In the genomic region with DNA sequence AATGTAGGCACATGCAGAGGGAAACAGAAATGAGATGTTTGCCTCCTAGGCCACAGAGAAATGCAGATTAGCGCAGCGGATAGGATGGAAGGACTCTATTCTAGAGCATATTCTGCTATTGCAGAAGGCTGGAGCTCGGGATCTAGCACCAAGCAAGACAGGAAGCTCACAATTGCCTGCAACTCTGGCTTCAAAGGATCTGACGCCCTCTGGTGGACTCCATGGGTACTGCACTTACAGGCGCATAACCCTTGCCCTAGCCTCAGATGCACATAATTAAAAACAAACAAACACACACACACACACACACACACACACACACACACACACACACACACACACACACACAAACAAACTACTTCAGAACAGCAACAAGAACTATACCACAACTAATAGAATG, we compare ENCODE assay signal across 9 mouse cellular contexts.
DNase-seq lines count a peak whose midpoint lies in the region; ATAC-seq and TF ChIP-seq lines count a peak whose summit lies in the region.
"Had no signal": no experiment of that assay in that cellular context is flagged by ENCODE, and none has a peak within 500 bp of the region (broad histone marks: within the 10 kb centered on the region; RNA-seq: fewer than 3 reads in every experiment).

No protein-coding gene starts in this region.

- peak; percentile 39 for DNase-seq in hindbrain, postnatal 0 days (ENCODE audit: low spot score)
- no peak for DNase-seq in hindbrain, embryonic 14.5 days (ENCODE audit: low spot score)
- DNase-seq in 416B (ENCODE audit: low read depth) (peak; percentile 27), MEL (ENCODE audit: low read depth, low spot score) (peak; percentile 51)
- no peak for DNase-seq in layer of hippocampus, adult 8-10 months (ENCODE audit: low spot score in 2 of 2)
- DNase-seq in heart, postnatal 25 days (ENCODE audit: low spot score): no peak

- TF ChIP-seq EP300 in MEL (IDR thresholded peaks at IDR 0.05; ENCODE audit: low read depth in 1 of 2, low read length in 2 of 2): no peak

- H3K27me3 ChIP-seq in hindbrain, postnatal 0 days (ENCODE audit: insufficient read depth, low read length): no peaks in the 10 kb centered on the region
- H3K27me3 ChIP-seq in hindbrain, embryonic 14.5 days (ENCODE audit: control insufficient read depth, insufficient read depth, low read length): no peaks in the 10 kb centered on the region
- no peaks in the 10 kb centered on the region for H3K27me3 ChIP-seq in MEL (ENCODE audit: control insufficient read depth in 1 of 2, insufficient read depth in 2 of 2, low read length in 2 of 2)
- H3K27me3 ChIP-seq in testis, adult 2 months (ENCODE audit: control insufficient read depth, insufficient read depth, low read length): no peaks in the 10 kb centered on the region
- H3K27me3 ChIP-seq: embryonic facial prominence, embryonic 12.5 days had no signal

- H3K4me2 ChIP-seq in hindbrain, postnatal 0 days (ENCODE audit: low read depth, low read length): no peak overlapping the region
- H3K4me2 ChIP-seq in hindbrain, embryonic 14.5 days (replicated peaks): no peak overlapping the region
- H3K4me2 ChIP-seq: embryonic facial prominence, embryonic 12.5 days had no signal

- H3K4me3 ChIP-seq in hindbrain, postnatal 0 days (ENCODE audit: low read length): no peak overlapping the region
- H3K4me3 ChIP-seq in hindbrain, embryonic 14.5 days (replicated peaks; ENCODE audit: low read length): no peak overlapping the region
- H3K4me3 ChIP-seq in MEL (ENCODE audit: control insufficient read depth in 1 of 2, insufficient read depth in 1 of 2, low read depth in 2 of 2, low read length in 2 of 2): no peak overlapping the region
- no peak overlapping the region for H3K4me3 ChIP-seq in testis, adult 2 months (ENCODE audit: control insufficient read depth, low read depth, low read length)
- H3K4me3 ChIP-seq: embryonic facial prominence, embryonic 12.5 days had no signal

- H3K4me1 ChIP-seq in hindbrain, postnatal 0 days (ENCODE audit: insufficient read depth, low read length): no peaks in the 10 kb centered on the region
- H3K4me1 ChIP-seq in hindbrain, embryonic 14.5 days (replicated peaks; ENCODE audit: control insufficient read depth, insufficient read depth, low read length): no peaks in the 10 kb centered on the region
- H3K4me1 ChIP-seq in MEL (ENCODE audit: control insufficient read depth in 1 of 2, insufficient read depth in 2 of 2, low read length in 2 of 2): no peaks in the 10 kb centered on the region
- no peaks in the 10 kb centered on the region for H3K4me1 ChIP-seq in testis, adult 2 months (ENCODE audit: control insufficient read depth, insufficient read depth, low read length)
- H3K4me1 ChIP-seq: embryonic facial prominence, embryonic 12.5 days had no signal

- ATAC-seq in hindbrain, postnatal 0 days: no peak
- ATAC-seq in hindbrain, embryonic 14.5 days (ENCODE audit: low FRiP score): no peak
- ATAC-seq in granulocyte monocyte progenitor cell, adult 5-6 weeks (replicated peaks; ENCODE audit: poor library complexity, severe bottlenecking): peak; percentile 47

- no peak overlapping the region for H3K9ac ChIP-seq in hindbrain, postnatal 0 days (replicated peaks; ENCODE audit: low read length)
- H3K9ac ChIP-seq in hindbrain, embryonic 14.5 days: no peak overlapping the region
- no peak overlapping the region for H3K9ac ChIP-seq in MEL (ENCODE audit: control insufficient read depth, low read depth, low read length, poor library complexity, severe bottlenecking)
- H3K9ac ChIP-seq: embryonic facial prominence, embryonic 12.5 days had no signal

- no peak for TF ChIP-seq POLR2A in MEL (IDR thresholded peaks at IDR 0.05; ENCODE audit: control insufficient read depth in 1 of 2, insufficient read depth in 1 of 2, low read depth in 1 of 2, low read length in 2 of 2, poor library complexity in 1 of 2)
- TF ChIP-seq POLR2A in testis, adult 2 months (IDR thresholded peaks at IDR 0.05; ENCODE audit: control insufficient read depth, low read depth, low read length): no peak

- TF ChIP-seq RAD21 in MEL (IDR thresholded peaks at IDR 0.05; ENCODE audit: low read depth, low read length): peak; percentile 63

- intact Hi-C loops in heart, postnatal 25 days (cut with DNase I): loop anchor here (10.0 kb wide), 1 partner anchor 611 kb away; no protein-coding TSS in a partner anchor

- H3K36me3 ChIP-seq in hindbrain, postnatal 0 days (ENCODE audit: insufficient read depth, low read length): no peaks in the 10 kb centered on the region
- no peaks in the 10 kb centered on the region for H3K36me3 ChIP-seq in hindbrain, embryonic 14.5 days (replicated peaks; ENCODE audit: control insufficient read depth, insufficient read depth)
- no peaks in the 10 kb centered on the region for H3K36me3 ChIP-seq in MEL (ENCODE audit: control insufficient read depth in 1 of 2, insufficient read depth in 2 of 2, low read length in 2 of 2)
- H3K36me3 ChIP-seq in testis, adult 2 months (ENCODE audit: control insufficient read depth, insufficient read depth, low read length): no peaks in the 10 kb centered on the region
- H3K36me3 ChIP-seq: embryonic facial prominence, embryonic 12.5 days had no signal

- no peaks in the 10 kb centered on the region for H3K79me2 ChIP-seq in MEL (ENCODE audit: control insufficient read depth, insufficient read depth, low read length, poor library complexity)

- 77% methylated on average over 5 of the region's 5 CpGs for WGBS in hindbrain, postnatal 0 days
- WGBS in hindbrain, embryonic 14.5 days: 69% methylated on average over 5 of the region's 5 CpGs

- no peaks in the 10 kb centered on the region for H3K9me3 ChIP-seq in hindbrain, postnatal 0 days (ENCODE audit: low read length)
- no peaks in the 10 kb centered on the region for H3K9me3 ChIP-seq in hindbrain, embryonic 14.5 days (ENCODE audit: control insufficient read depth, low read length)
- no peaks in the 10 kb centered on the region for H3K9me3 ChIP-seq in MEL (replicated peaks; ENCODE audit: insufficient read depth, low read length)
- H3K9me3 ChIP-seq: embryonic facial prominence, embryonic 12.5 days had no signal

- H3K27ac ChIP-seq in hindbrain, postnatal 0 days: no peak overlapping the region
- H3K27ac ChIP-seq in hindbrain, embryonic 14.5 days: no peak overlapping the region
- H3K27ac ChIP-seq in MEL (ENCODE audit: control insufficient read depth, low read depth, low read length): no peak overlapping the region
- H3K27ac ChIP-seq in testis, adult 2 months (ENCODE audit: control insufficient read depth, insufficient read depth, low read depth, low read length): no peak overlapping the region
- H3K27ac ChIP-seq: embryonic facial prominence, embryonic 12.5 days had no signal

- TF ChIP-seq CTCF in hindbrain, postnatal 0 days (IDR thresholded peaks at IDR 0.05; ENCODE audit: low read depth): peak; percentile 74
- TF ChIP-seq CTCF in MEL (IDR thresholded peaks at IDR 0.05 in 2 of 3, conservative IDR thresholded peaks at IDR 0.05 in 1 of 3; ENCODE audit: control insufficient read depth in 1 of 3, insufficient read depth in 1 of 3, low read depth in 2 of 3, low read length in 3 of 3, poor library complexity in 1 of 3, severe bottlenecking in 1 of 3): peak; percentile 72 to 77 (median 74)
- TF ChIP-seq CTCF in testis, adult 2 months (IDR thresholded peaks at IDR 0.05; ENCODE audit: control insufficient read depth, insufficient read depth, insufficient replicate concordance, low read depth, low read length): peak; percentile 93

TF ChIP-seq in MEL, 35 proteins besides CTCF, POLR2A, EP300 and RAD21:
- TF ChIP-seq USF2 (IDR thresholded peaks at IDR 0.05; ENCODE audit: borderline replicate concordance in 1 of 2, insufficient read depth in 1 of 2, low read depth in 1 of 2, low read length in 2 of 2) (no peak), ZC3H11A (IDR thresholded peaks at IDR 0.05; ENCODE audit: low read depth, low read length) (peak; percentile 56), SMC3 (IDR thresholded peaks at IDR 0.05; ENCODE audit: low read depth, low read length) (peak; percentile 75)

Comparison
In these comparisons a context has a peak if more than half of its experiments do, and no peak if none do; other contexts are left out.
1. DNase-seq: peak in hindbrain, postnatal 0 days (single experiment), 416B (single experiment) and MEL (single experiment); none in hindbrain, embryonic 14.5 days (single experiment), layer of hippocampus, adult 8-10 months (0 of 2) and heart, postnatal 25 days (single experiment).
2. Peak in every context shown above with its lines, with median percentiles within 50 percentile points of each other: CTCF ChIP-seq.